Mouse (Mus musculus) C2C12 (cell line): ENCODE data around the gene Sorl1.

Experiments
- CEBPB ChIP-seq: IDR thresholded peaks from one replicate; pipeline ENCODE4 v1.6.1; 2011; ENCODE audit warnings: low read depth, mild to moderate bottlenecking, control low read depth, moderate library complexity
- CTCF ChIP-seq: IDR thresholded peaks from one replicate; pipeline ENCODE4 v1.5.1; 2011; ENCODE audit not compliant: control insufficient read depth, insufficient read depth, insufficient read length
- FOSL1 ChIP-seq: IDR thresholded peaks from one replicate; pipeline ENCODE4 v1.8.0; 2011; ENCODE audit warnings: mild to moderate bottlenecking, low read length; ENCODE audit not compliant: poor library complexity, insufficient read depth, severe bottlenecking
- MAX ChIP-seq: IDR thresholded peaks from one replicate; pipeline ENCODE4 v1.6.1; 2011; ENCODE audit warnings: mild to moderate bottlenecking, control low read depth
- MYOD1 ChIP-seq: IDR thresholded peaks from one replicate; pipeline ENCODE4 v1.6.1; 2011; ENCODE audit warnings: low read depth; ENCODE audit not compliant: control insufficient read depth, insufficient read length
- MYOG ChIP-seq: IDR thresholded peaks from one replicate; pipeline ENCODE4 v1.6.1; 2011; ENCODE audit not compliant: control insufficient read depth, insufficient read length; ENCODE audit errors: extremely low read depth
- USF1 ChIP-seq: IDR thresholded peaks from one replicate; pipeline ENCODE4 v1.6.1; 2011; ENCODE audit warnings: low read depth, mild to moderate bottlenecking, control low read depth, moderate library complexity

DNA sequence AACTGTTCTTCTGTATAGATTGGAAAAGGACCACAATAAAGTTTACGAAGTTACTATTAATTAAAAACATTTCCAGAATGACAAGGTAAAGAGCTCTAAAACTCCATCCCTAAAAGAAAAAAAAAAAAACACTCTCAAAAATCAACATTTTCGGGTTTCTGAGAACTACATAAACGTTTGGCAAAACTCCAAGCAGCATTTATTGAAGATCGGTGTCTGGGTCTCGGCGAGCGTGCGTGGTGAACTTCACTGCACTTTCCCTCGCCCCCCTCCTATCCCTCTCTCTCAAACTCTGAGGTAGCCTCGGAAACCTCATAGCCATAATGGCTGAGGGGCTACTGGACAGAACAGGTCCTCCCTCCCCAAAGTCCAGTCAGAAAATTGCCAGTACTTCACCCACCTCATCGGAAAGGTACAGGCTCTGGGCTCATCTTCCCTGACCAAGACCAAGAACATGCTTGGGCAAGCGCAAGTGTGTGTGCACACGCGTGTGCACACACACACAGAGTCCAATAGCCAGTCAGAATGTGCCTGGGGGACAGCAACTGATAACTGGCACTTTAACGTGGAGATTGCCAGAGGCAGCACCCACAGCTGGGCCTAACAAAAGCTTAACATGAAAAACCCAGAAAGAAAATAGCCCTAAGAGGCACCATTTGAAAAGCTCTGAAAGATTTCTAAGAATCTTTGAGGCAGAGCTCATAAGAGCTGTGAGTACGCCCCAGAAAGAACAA, 46.8 kb downstream of the Sorl1 start:
- TF ChIP-seq CTCF (no peak), USF1 (no peak), MAX (no peak), MYOG (no peak), CEBPB (no peak), MYOD1 (no peak), FOSL1 (no peak)
